Mouse (Mus musculus) CH12.LX (cell line): ENCODE data around the gene Itgb7.

Experiments used
- CTCF ChIP-seq, 2 experiments: IDR thresholded peaks in 1 of 2; conservative IDR thresholded peaks in 1 of 2; 2 replicates each; pipeline ENCODE4 v1.5.1; 2011 to 2012; ENCODE audit warnings: low read depth in 2 of 2, low read length in 2 of 2, improper control_type of control experiment in 1 of 2, inconsistent platforms in 1 of 2, mild to moderate bottlenecking in 1 of 2, moderate library complexity in 1 of 2
- ZC3H11A ChIP-seq: IDR thresholded peaks from 2 replicates; pipeline ENCODE4 v1.6.1; 2012; ENCODE audit warnings: low read depth, mild to moderate bottlenecking, inconsistent platforms, low read length, improper control_type of control experiment

DNA sequence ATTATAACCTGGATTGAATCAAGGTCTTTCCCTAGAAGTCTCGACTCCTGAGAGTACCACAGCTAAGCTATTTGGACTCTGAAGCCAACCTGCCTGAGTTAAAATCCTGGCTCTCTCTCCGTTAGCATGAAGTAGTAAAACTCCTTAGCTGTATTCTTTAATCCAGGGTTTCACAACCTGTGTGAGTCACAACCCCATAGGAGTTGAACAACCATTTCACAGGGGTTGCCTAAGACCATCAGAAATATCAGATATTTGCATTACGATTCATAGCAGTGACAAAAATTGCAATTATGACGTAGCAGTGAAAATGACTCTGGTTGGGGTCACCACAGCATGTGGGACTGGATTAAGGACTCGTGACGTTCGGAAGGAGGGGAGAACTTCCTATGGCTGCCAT, 1.0 kb upstream of the Itgb7 start:
- TF ChIP-seq CTCF (conservative IDR thresholded peaks at IDR 0.05 in 1 of 2, IDR thresholded peaks at IDR 0.05 in 1 of 2; ENCODE audit: low read depth in 2 of 2, low read length in 2 of 2) (no peak), ZC3H11A (no peak)
